Mouse (Mus musculus): ENCODE results near the gene 4930563M21Rik.

DNA sequence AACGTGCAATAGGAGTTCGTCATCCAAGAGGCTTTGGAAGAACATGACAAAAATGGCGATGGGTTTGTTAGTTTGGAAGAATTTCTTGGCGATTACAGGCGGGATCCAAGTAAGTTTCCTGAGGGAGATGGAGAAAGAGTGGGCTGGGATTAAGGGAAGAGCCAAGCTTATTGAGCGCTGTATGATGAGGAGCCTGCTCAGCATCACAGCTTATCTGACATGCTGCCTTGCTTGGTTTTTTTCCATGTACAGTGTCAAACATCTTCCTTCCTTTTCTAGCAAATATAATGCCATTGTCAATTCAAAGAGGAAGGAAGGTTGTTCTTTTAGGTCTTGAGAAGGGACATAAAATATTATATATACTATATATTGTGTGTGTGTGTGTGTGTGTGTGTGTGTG, 45.8 kb upstream of the 4930563M21Rik start:
- no peak for TF ChIP-seq CTCF (IDR thresholded peaks at IDR 0.05; ENCODE audit: borderline replicate concordance, extremely low read depth, insufficient read depth, insufficient read length)
- no peak for TF ChIP-seq POLR2A (IDR thresholded peaks at IDR 0.05; ENCODE audit: borderline replicate concordance, extremely low read depth, insufficient read depth, insufficient read length, poor library complexity, severe bottlenecking)
